Mouse (Mus musculus): ENCODE results near the gene 4430402I18Rik. TPM values are rescaled to one million over a fixed set of nuclear protein-coding genes. Genes with fewer than 3 reads are reported as not detected.

Gene 4430402I18Rik
- total and polyA plus RNA-seq, 3 experiments = 0.14 to 0.51 (median 0.15) TPM

GRCm38 (mm10) chr19:28870351-28870750, 97.2 kb downstream of the 4430402I18Rik start:
- no peaks in the 10 kb centered on the region for H3K79me2 ChIP-seq (replicated peaks; ENCODE audit: control insufficient read depth, extremely low read depth, insufficient read depth, poor library complexity, severe bottlenecking)
- DNase-seq (ENCODE audit: extremely low read depth) = no peak
- peaks cover 12 to 15% of the 10 kb centered on the region in 2 experiments for H3K4me1 ChIP-seq (ENCODE audit: control insufficient read depth in 1 of 2, insufficient read depth in 2 of 2)
- H3K4me3 ChIP-seq (replicated peaks in 1 of 3; ENCODE audit: low read depth in 2 of 3, low read length in 2 of 3, poor library complexity in 1 of 3) = no peak overlapping the region
- no peaks in the 10 kb centered on the region for H3K27me3 ChIP-seq (replicated peaks)
- H3K9me3 ChIP-seq (replicated peaks; ENCODE audit: low read length) = no peaks in the 10 kb centered on the region
- H3K9ac ChIP-seq (ENCODE audit: insufficient read depth, low read depth) = no peak overlapping the region
- in situ Hi-C loops (cut with MboI; ENCODE audit: low pct_ligation_motif_present, low pct_unique_long_range_greater_than_20kb, low sequenced_read_pairs) (no loop called here), dilution Hi-C loops (cut with MboI; ENCODE audit: extremely low pct_ligation_motif_present, extremely low pct_unique_long_range_greater_than_20kb, low sequenced_read_pairs) (no loop called here)
- no peak overlapping the region for H3K27ac ChIP-seq (ENCODE audit: insufficient read depth, low read depth)
- TF ChIP-seq IRF4 (IDR thresholded peaks at IDR 0.05; ENCODE audit: low read depth, low read length) = no peak
- H3K4me2 ChIP-seq (ENCODE audit: insufficient read depth, low read depth, poor library complexity, severe bottlenecking) = no peak overlapping the region
- no peaks in the 10 kb centered on the region for H3K36me3 ChIP-seq (replicated peaks in 1 of 2; ENCODE audit: control insufficient read depth in 1 of 2, insufficient read depth in 1 of 2, low read length in 1 of 2)

- peak; percentile 67 for TF ChIP-seq MXI1 (IDR thresholded peaks at IDR 0.05; ENCODE audit: low read depth, low read length)
- peak; percentile 63 for TF ChIP-seq ZNF384 (IDR thresholded peaks at IDR 0.05; ENCODE audit: low read depth, low read length)
- no peak for TF ChIP-seq ZC3H11A (IDR thresholded peaks at IDR 0.05; ENCODE audit: low read depth, low read length)
- TF ChIP-seq TCF12 (IDR thresholded peaks at IDR 0.05; ENCODE audit: low read depth, low read length) = peak; percentile 38; the same call in 1 of the 2 replicates
- peak; percentile 55 for TF ChIP-seq BHLHE40 (IDR thresholded peaks at IDR 0.05; ENCODE audit: low read depth, low read length)
- peak; percentile 54 for TF ChIP-seq RCOR1 (conservative IDR thresholded peaks at IDR 0.05; ENCODE audit: low read depth, low read length)
- TF ChIP-seq EP300 (IDR thresholded peaks at IDR 0.05; ENCODE audit: low read length) = peak; percentile 78
- TF ChIP-seq ELF1 (IDR thresholded peaks at IDR 0.05; ENCODE audit: low read depth, low read length) = no peak
- no peak for TF ChIP-seq POLR2A (IDR thresholded peaks at IDR 0.05; ENCODE audit: low read depth, low read length)
- peak; percentile 48; the same call in 1 of the 2 replicates for TF ChIP-seq JUND (conservative IDR thresholded peaks at IDR 0.05; ENCODE audit: low read depth, low read length)
- TF ChIP-seq MYC (IDR thresholded peaks at IDR 0.05; ENCODE audit: low read depth, low read length) = 0 out of 2 replicates have a peak, but pooled peaks have one; percentile 53
- TF ChIP-seq NRF1 (IDR thresholded peaks at IDR 0.05; ENCODE audit: low read depth, low read length) = no peak
- peak; percentile 64; the same call in 1 of the 2 replicates for TF ChIP-seq SIN3A (IDR thresholded peaks at IDR 0.05; ENCODE audit: low read length)
- TF ChIP-seq MAFK (IDR thresholded peaks at IDR 0.05; ENCODE audit: insufficient replicate concordance, low read length) = 0 out of 2 replicates have a peak, but pooled peaks have one; percentile 28
- TF ChIP-seq IRF4 (IDR thresholded peaks at IDR 0.05; ENCODE audit: low read depth, low read length) = peak; percentile 75
- peak; percentile 66; the same call in 1 of the 2 replicates for TF ChIP-seq MAX (IDR thresholded peaks at IDR 0.05; ENCODE audit: low read length)
- no peak for TF ChIP-seq CHD1 (IDR thresholded peaks at IDR 0.05; ENCODE audit: low read depth, low read length)
- peak; percentile 39; the same call in 1 of the 2 replicates for TF ChIP-seq MEF2A (IDR thresholded peaks at IDR 0.05; ENCODE audit: borderline replicate concordance, low read depth, low read length)
- peak; percentile 87; the same call in 1 of the 2 replicates for TF ChIP-seq ETS1 (conservative IDR thresholded peaks at IDR 0.05; ENCODE audit: low read depth, low read length)
- no peak overlapping the region for H3K4me3 ChIP-seq (replicated peaks in 1 of 3; ENCODE audit: low read depth in 2 of 3, low read length in 2 of 3, poor library complexity in 1 of 3)
- peak overlapping the region; percentile 9; the same call in 1 of the 2 replicates for H3K9ac ChIP-seq (ENCODE audit: insufficient read depth, low read depth)
- dilution Hi-C loops (cut with MboI; ENCODE audit: extremely low pct_ligation_motif_present, extremely low pct_unique_long_range_greater_than_20kb, low sequenced_read_pairs) (no loop called here), in situ Hi-C loops (cut with MboI; ENCODE audit: low pct_ligation_motif_present, low pct_unique_long_range_greater_than_20kb, low sequenced_read_pairs) (no loop called here)
- no peaks in the 10 kb centered on the region for H3K36me3 ChIP-seq (replicated peaks in 1 of 2; ENCODE audit: control insufficient read depth in 1 of 2, insufficient read depth in 1 of 2, low read length in 1 of 2)
- peak; percentile 51 for DNase-seq (ENCODE audit: extremely low read depth)
- no peaks in the 10 kb centered on the region for H3K9me3 ChIP-seq (replicated peaks; ENCODE audit: low read length)
- no peaks in the 10 kb centered on the region for H3K79me2 ChIP-seq (replicated peaks; ENCODE audit: control insufficient read depth, extremely low read depth, insufficient read depth, poor library complexity, severe bottlenecking)
- peak overlapping the region; percentile 7; the same call in 1 of the 2 replicates for H3K27ac ChIP-seq (ENCODE audit: insufficient read depth, low read depth)
- no peaks in the 10 kb centered on the region for H3K27me3 ChIP-seq (replicated peaks)
- H3K4me2 ChIP-seq (ENCODE audit: insufficient read depth, low read depth, poor library complexity, severe bottlenecking) = peak overlapping the region; percentile 70
- peaks cover 12 to 15% of the 10 kb centered on the region in 2 experiments for H3K4me1 ChIP-seq (ENCODE audit: control insufficient read depth in 1 of 2, insufficient read depth in 2 of 2)
These were observed 98.2 kb downstream of the 4430402I18Rik start for GRCm38 (mm10) chr19:28869251-28869855.
